ENCODE assay signal across 8 mouse cellular contexts in the genomic region with DNA sequence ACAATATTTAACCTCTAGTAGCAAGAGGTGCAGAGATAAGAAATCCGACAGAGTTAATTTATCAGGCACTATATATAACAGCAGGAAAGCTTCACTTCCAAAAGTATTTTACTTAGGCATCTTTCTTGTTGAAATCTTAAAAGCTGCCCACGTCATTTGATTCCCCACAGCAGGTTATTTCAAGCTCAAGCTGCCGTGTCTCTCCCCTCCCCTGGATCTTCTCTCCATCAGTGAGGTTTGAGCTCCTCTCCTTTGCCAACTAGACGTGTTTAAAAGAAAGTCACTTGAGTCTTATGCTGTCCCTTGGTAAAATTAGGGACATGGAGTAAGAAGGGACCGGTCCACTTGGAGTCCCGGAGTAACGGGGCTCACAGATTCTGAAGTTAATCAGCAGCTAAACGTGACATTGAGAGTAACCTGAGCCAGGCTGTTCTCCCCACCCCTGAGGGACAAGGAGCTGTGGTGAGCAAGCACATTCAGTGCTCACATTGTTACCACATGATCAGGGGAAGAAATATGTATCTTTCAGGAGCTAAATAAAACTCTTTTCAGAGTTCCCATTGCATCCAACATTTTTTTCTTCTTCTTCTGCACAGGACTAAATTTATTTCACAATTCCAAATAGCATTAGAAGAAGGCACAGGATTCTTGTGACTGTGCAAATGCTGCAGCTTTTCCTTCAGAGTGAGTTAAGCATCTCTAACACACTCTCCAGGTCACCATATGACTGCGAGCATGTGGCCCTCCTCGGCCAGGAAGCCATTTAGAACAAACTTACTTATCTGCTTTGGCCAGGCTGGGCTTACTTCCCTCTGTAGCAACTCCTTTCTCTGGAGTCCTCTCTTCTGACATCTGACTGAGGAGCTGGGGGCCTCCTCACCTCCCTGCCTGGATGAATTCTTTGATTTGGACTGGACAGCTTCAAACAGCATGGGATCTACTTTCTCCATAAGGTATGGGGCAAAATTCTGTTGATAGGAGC. TPM values are rescaled to one million over a fixed set of nuclear protein-coding genes. Genes with fewer than 3 reads are reported as not detected.
DNase-seq lines count a peak whose midpoint lies in the region; ATAC-seq and TF ChIP-seq lines count a peak whose summit lies in the region.

TSS of gene Pde4d (plus strand) at position 833 of the 982 bp plus-strand sequence.

- no peak within 1 kb of the TSS for H3K4me2 ChIP-seq in embryonic facial prominence, embryonic 12.5 days (replicated peaks)
- peak within 1 kb of the TSS; percentile 30 for H3K4me2 ChIP-seq in limb, embryonic 13.5 days (replicated peaks)
- no peak within 1 kb of the TSS for H3K4me2 ChIP-seq in neural tube, embryonic 14.5 days (ENCODE audit: low read depth, low read length)

- no peak within 1 kb of the TSS for H3K9ac ChIP-seq in embryonic facial prominence, embryonic 12.5 days
- no peak within 1 kb of the TSS for H3K9ac ChIP-seq in limb, embryonic 13.5 days
- H3K9ac ChIP-seq in neural tube, embryonic 14.5 days (replicated peaks; ENCODE audit: low read depth, low read length) = no peak within 1 kb of the TSS

- no peaks in the 10 kb centered on the region for H3K9me3 ChIP-seq in embryonic facial prominence, embryonic 12.5 days
- H3K9me3 ChIP-seq in limb, embryonic 13.5 days = no peaks in the 10 kb centered on the region
- H3K9me3 ChIP-seq in neural tube, embryonic 14.5 days (ENCODE audit: control insufficient read depth, low read length) = no peaks in the 10 kb centered on the region

- H3K27me3 ChIP-seq in cerebellum, adult 2 months (ENCODE audit: control insufficient read depth, insufficient read depth, low read length) = no peaks in the 10 kb centered on the region
- no peaks in the 10 kb centered on the region for H3K27me3 ChIP-seq in embryonic facial prominence, embryonic 12.5 days
- no peaks in the 10 kb centered on the region for H3K27me3 ChIP-seq in limb, embryonic 13.5 days
- H3K27me3 ChIP-seq in neural tube, embryonic 14.5 days (ENCODE audit: control insufficient read depth, insufficient read depth, low read length) = no peaks in the 10 kb centered on the region

- H3K27ac ChIP-seq in cerebellum, adult 2 months (ENCODE audit: insufficient read depth, low read length) = no peak within 1 kb of the TSS
- no peak within 1 kb of the TSS for H3K27ac ChIP-seq in embryonic facial prominence, embryonic 12.5 days
- no peak within 1 kb of the TSS for H3K27ac ChIP-seq in limb, embryonic 13.5 days
- no peak within 1 kb of the TSS for H3K27ac ChIP-seq in neural tube, embryonic 14.5 days (ENCODE audit: low read depth, low read length)

- no peak for DNase-seq in cerebellum, adult 2 months
- no peak for DNase-seq in cerebellum, postnatal 10 days
- DNase-seq in heart, adult 18-20 months = peak; percentile 46 to 51
- DNase-seq in kidney, adult 11 months = peak; percentile 65
- DNase-seq in cerebellum, adult 11-12 months = no peak

- TF ChIP-seq POLR2A in cerebellum, adult 2 months (IDR thresholded peaks at IDR 0.05; ENCODE audit: borderline replicate concordance, insufficient read depth, low read length) = no peak

- no peak within 1 kb of the TSS for H3K4me3 ChIP-seq in cerebellum, adult 2 months (replicated peaks; ENCODE audit: insufficient read depth, low read depth, low read length)
- no peak within 1 kb of the TSS for H3K4me3 ChIP-seq in embryonic facial prominence, embryonic 12.5 days
- no peak within 1 kb of the TSS for H3K4me3 ChIP-seq in limb, embryonic 13.5 days
- H3K4me3 ChIP-seq in neural tube, embryonic 14.5 days (ENCODE audit: low read depth, low read length) = no peak within 1 kb of the TSS

- no peak for TF ChIP-seq CTCF in cerebellum, adult 2 months (IDR thresholded peaks at IDR 0.05; ENCODE audit: borderline replicate concordance, insufficient read depth, low read depth, low read length)

- H3K36me3 ChIP-seq in embryonic facial prominence, embryonic 12.5 days = no peaks in the 10 kb centered on the region
- no peaks in the 10 kb centered on the region for H3K36me3 ChIP-seq in limb, embryonic 13.5 days
- no peaks in the 10 kb centered on the region for H3K36me3 ChIP-seq in neural tube, embryonic 14.5 days (ENCODE audit: control insufficient read depth, insufficient read depth, low read length)

- ATAC-seq in embryonic facial prominence, embryonic 12.5 days (ENCODE audit: insufficient number of reproducible peaks, insufficient read depth, low FRiP score, low TSS enrichment) = no peak
- peak; percentile 40; the same call in 1 of the 2 replicates for ATAC-seq in limb, embryonic 13.5 days (ENCODE audit: low FRiP score, low read depth)
- no peak for ATAC-seq in neural tube, embryonic 14.5 days (ENCODE audit: low read depth)

- 51% methylated on average over 10 of the region's 10 CpGs for WGBS in cerebellum, adult 2 months
- WGBS in embryonic facial prominence, embryonic 12.5 days = 21% methylated on average over 10 of the region's 10 CpGs
- WGBS in limb, embryonic 13.5 days = 23% methylated on average over 10 of the region's 10 CpGs
- 59% methylated on average over 10 of the region's 10 CpGs for WGBS in neural tube, embryonic 14.5 days

- no peaks in the 10 kb centered on the region for H3K4me1 ChIP-seq in cerebellum, adult 2 months (ENCODE audit: control insufficient read depth, insufficient read depth, low read length)
- H3K4me1 ChIP-seq in embryonic facial prominence, embryonic 12.5 days = peaks cover 6% of the 10 kb centered on the region; the same call in 1 of the 2 replicates
- peaks cover 22% of the 10 kb centered on the region for H3K4me1 ChIP-seq in limb, embryonic 13.5 days
- no peaks in the 10 kb centered on the region for H3K4me1 ChIP-seq in neural tube, embryonic 14.5 days (ENCODE audit: control insufficient read depth, insufficient read depth, low read length)

RNA-seq across cellular contexts. Expression of gene Pde4d, which starts in this region (rescaled TPM):
- polyA plus RNA-seq in cerebellum, adult 2 months (2012; rRNA removed) = 33.8 and 40.1 TPM in 2 replicates
- 20.4 and 20.5 TPM in 2 replicates for polyA plus RNA-seq in embryonic facial prominence, embryonic 12.5 days (2016; fragmentation: Nextera tagmentation; extraction: Ambion mirVana)
- total RNA-seq in heart, adult 18-20 months (2021) = 10 to 100 TPM; 35.4 to 40.4 TPM
- 20.8 and 22.3 TPM in 2 replicates for polyA plus RNA-seq in limb, embryonic 13.5 days (2015; fragmentation: Nextera tagmentation; extraction: Ambion mirVana)
- 25.2 and 32.1 TPM in 2 replicates for polyA plus RNA-seq in neural tube, embryonic 14.5 days (2014; fragmentation: Nextera tagmentation; extraction: Ambion mirVana)

Comparison
In these comparisons a context has a peak if more than half of its experiments do, and no peak if none do; other contexts are left out.
1. DNase-seq: peak in heart, adult 18-20 months (2 of 2) and kidney, adult 11 months (single experiment); none in cerebellum, adult 2 months (0 of 2), cerebellum, postnatal 10 days (0 of 2) and cerebellum, adult 11-12 months (single experiment).